Mouse (Mus musculus): Measurements from ENCODE around the gene Pias3.
"Not testable (repeated sequence)": the region's sequence is repeated elsewhere in the genome, so short reads cannot be mapped to it uniquely, and the experiment has no call there.

The Pias3 gene

GRCm38 (mm10) chr3:96679159-96679674, 17.0 kb upstream of the Pias3 start:
- peaks cover 92% of the 10 kb centered on the region for H3K4me1 ChIP-seq (replicated peaks; ENCODE audit: low read depth, low read length)
- no peaks in the 10 kb centered on the region for H3K9me3 ChIP-seq (ENCODE audit: low read length)
- peaks cover 14% of the 10 kb centered on the region for H3K27me3 ChIP-seq (ENCODE audit: insufficient read depth, low read length)
- peak overlapping the region; percentile 57 for H3K4me3 ChIP-seq (replicated peaks; ENCODE audit: low read length)
- TF ChIP-seq CTCF (conservative IDR thresholded peaks at IDR 0.05; ENCODE audit: low read length) (no peak), POU5F1 (IDR thresholded peaks at IDR 0.05; ENCODE audit: borderline replicate concordance, low read length) (no peak), NANOG (IDR thresholded peaks at IDR 0.05; ENCODE audit: borderline replicate concordance, low read length) (no peak)
- H3K36me3 ChIP-seq (ENCODE audit: insufficient read depth, low read length) = 0 out of 2 replicates have a peak, but pooled peaks cover 4% of the 10 kb centered on the region

GRCm38 (mm10) chr3:96680269-96680956, 15.8 kb upstream of the Pias3 start:
- Histone ChIP-seq H3K27me3 (ENCODE audit: insufficient read depth, low read length) (peaks cover 26% of the 10 kb centered on the region), H3K9me3 (ENCODE audit: low read length) (no peaks in the 10 kb centered on the region), H3K4me3 (replicated peaks; ENCODE audit: low read length) (peak overlapping the region; percentile 57; the same call in 1 of the 2 replicates), H3K4me1 (replicated peaks; ENCODE audit: low read depth, low read length) (peaks cover 91% of the 10 kb centered on the region), H3K36me3 (ENCODE audit: insufficient read depth, low read length) (0 out of 2 replicates have a peak, but pooled peaks cover 4% of the 10 kb centered on the region)
- TF ChIP-seq POU5F1 (IDR thresholded peaks at IDR 0.05; ENCODE audit: borderline replicate concordance, low read length) (no peak), NANOG (IDR thresholded peaks at IDR 0.05; ENCODE audit: borderline replicate concordance, low read length) (no peak), CTCF (conservative IDR thresholded peaks at IDR 0.05; ENCODE audit: low read length) (no peak)

- H3K4me3 ChIP-seq (replicated peaks; ENCODE audit: low read length) = 0 out of 2 replicates have a peak overlapping the region, but pooled peaks have one; percentile 7
- peaks cover 31% of the 10 kb centered on the region for H3K27me3 ChIP-seq (ENCODE audit: insufficient read depth, low read length)
- TF ChIP-seq CTCF (conservative IDR thresholded peaks at IDR 0.05; ENCODE audit: low read length) (no peak), NANOG (IDR thresholded peaks at IDR 0.05; ENCODE audit: borderline replicate concordance, low read length) (no peak), POU5F1 (IDR thresholded peaks at IDR 0.05; ENCODE audit: borderline replicate concordance, low read length) (no peak)
- H3K9me3 ChIP-seq (ENCODE audit: low read length) = no peaks in the 10 kb centered on the region
- H3K4me1 ChIP-seq (replicated peaks; ENCODE audit: low read depth, low read length) = peaks cover 71% of the 10 kb centered on the region
- H3K36me3 ChIP-seq (ENCODE audit: insufficient read depth, low read length) = 0 out of 2 replicates have a peak, but pooled peaks cover 4% of the 10 kb centered on the region
Measured at GRCm38 (mm10) chr3:96683496-96683895, 12.7 kb upstream of the Pias3 start.

GRCm38 (mm10) chr3:96684151-96684821, 11.9 kb upstream of the Pias3 start:
- H3K4me3 ChIP-seq (replicated peaks; ENCODE audit: low read length) = peak overlapping the region; percentile 73
- peaks cover 34% of the 10 kb centered on the region for H3K27me3 ChIP-seq (ENCODE audit: insufficient read depth, low read length)
- peaks cover 71% of the 10 kb centered on the region for H3K4me1 ChIP-seq (replicated peaks; ENCODE audit: low read depth, low read length)
- TF ChIP-seq CTCF (conservative IDR thresholded peaks at IDR 0.05; ENCODE audit: low read length) (no peak), POU5F1 (IDR thresholded peaks at IDR 0.05; ENCODE audit: borderline replicate concordance, low read length) (no peak)
- H3K9me3 ChIP-seq (ENCODE audit: low read length) = no peaks in the 10 kb centered on the region
- H3K36me3 ChIP-seq (ENCODE audit: insufficient read depth, low read length) = 0 out of 2 replicates have a peak, but pooled peaks cover 4% of the 10 kb centered on the region

- TF ChIP-seq POU5F1 (IDR thresholded peaks at IDR 0.05; ENCODE audit: borderline replicate concordance, low read length) = no peak
- no peak for TF ChIP-seq CTCF (conservative IDR thresholded peaks at IDR 0.05; ENCODE audit: low read length)
- Histone ChIP-seq H3K27me3 (ENCODE audit: insufficient read depth, low read length) (peaks cover 36% of the 10 kb centered on the region), H3K9me3 (ENCODE audit: low read length) (no peaks in the 10 kb centered on the region), H3K4me3 (replicated peaks; ENCODE audit: low read length) (peak overlapping the region; percentile 73), H3K4me1 (replicated peaks; ENCODE audit: low read depth, low read length) (peaks cover 71% of the 10 kb centered on the region), H3K36me3 (ENCODE audit: insufficient read depth, low read length) (0 out of 2 replicates have a peak, but pooled peaks cover 4% of the 10 kb centered on the region)
Measured at GRCm38 (mm10) chr3:96684822-96685156, 11.4 kb upstream of the Pias3 start.

- peaks cover 40% of the 10 kb centered on the region for H3K27me3 ChIP-seq (ENCODE audit: insufficient read depth, low read length)
- H3K36me3 ChIP-seq (ENCODE audit: insufficient read depth, low read length); H3K4me3 ChIP-seq (replicated peaks; ENCODE audit: low read length): not testable (repeated sequence)
Measured at GRCm38 (mm10) chr3:96686057-96686456, 10.1 kb upstream of the Pias3 start.

GRCm38 (mm10) chr3:96688854-96689253, 7.3 kb upstream of the Pias3 start:
- Histone ChIP-seq H3K9me3 (ENCODE audit: low read length) (no peaks in the 10 kb centered on the region), H3K36me3 (ENCODE audit: insufficient read depth, low read length) (no peaks in the 10 kb centered on the region), H3K4me1 (replicated peaks; ENCODE audit: low read depth, low read length) (peaks cover 72% of the 10 kb centered on the region), H3K27me3 (ENCODE audit: insufficient read depth, low read length) (peaks cover 29% of the 10 kb centered on the region), H3K4me3 (replicated peaks; ENCODE audit: low read length) (peak overlapping the region; percentile 44; the same call in 1 of the 2 replicates)
- TF ChIP-seq CTCF (conservative IDR thresholded peaks at IDR 0.05; ENCODE audit: low read length) = no peak
- TF ChIP-seq POU5F1 (IDR thresholded peaks at IDR 0.05; ENCODE audit: borderline replicate concordance, low read length) = no peak
- TF ChIP-seq NANOG (IDR thresholded peaks at IDR 0.05; ENCODE audit: borderline replicate concordance, low read length) = no peak

More at GRCm38 (mm10) chr3:96686057-96686456, 10.1 kb upstream of the Pias3 start:
- H3K9me3 ChIP-seq (ENCODE audit: low read length) = not testable (repeated sequence)
- peaks cover 71% of the 10 kb centered on the region for H3K4me1 ChIP-seq (replicated peaks; ENCODE audit: low read depth, low read length)

GRCm38 (mm10) chr3:96690298-96690697, 5.9 kb upstream of the Pias3 start:
- Histone ChIP-seq H3K9me3 (ENCODE audit: low read length) (no peaks in the 10 kb centered on the region), H3K36me3 (ENCODE audit: insufficient read depth, low read length) (no peaks in the 10 kb centered on the region), H3K4me3 (replicated peaks; ENCODE audit: low read length) (no peak overlapping the region), H3K27me3 (ENCODE audit: insufficient read depth, low read length) (peaks cover 14% of the 10 kb centered on the region), H3K4me1 (replicated peaks; ENCODE audit: low read depth, low read length) (peaks cover 63% of the 10 kb centered on the region)
- TF ChIP-seq POU5F1 (IDR thresholded peaks at IDR 0.05; ENCODE audit: borderline replicate concordance, low read length) (no peak), CTCF (conservative IDR thresholded peaks at IDR 0.05; ENCODE audit: low read length) (peak; percentile 18; the same call in 1 of the 2 replicates), NANOG (IDR thresholded peaks at IDR 0.05; ENCODE audit: borderline replicate concordance, low read length) (no peak)
